Mouse (Mus musculus) gastrocnemius, postnatal 25 days (tissue): Measurements from ENCODE around the gene Dnah11. TPM values are rescaled to one million over a fixed set of nuclear protein-coding genes. Genes with fewer than 3 reads are reported as not detected.

Experiments
- DNase-seq: peaks from one replicate; pipeline ENCODE4 v3.0.0; 2022
- long read RNA-seq, 2 experiments: library from polyadenylated mRNA; stranded (forward); transcript quantifications; one replicate each; pipeline ENCODE4 v2.0.0; 2021
- total RNA-seq, 2 experiments: library from RNA; stranded (reverse); gene quantifications; 1 replicate in 1 of 2; 2 replicates in 1 of 2; pipeline ENCODE4 v1.2.3; 2021

Dnah11 gene
- under 1 TPM in 1 of 2 experiments, not detected in 1; 0.03 TPM for total RNA-seq
- long read RNA-seq, experiment 1 = 0 reads
- long read RNA-seq, experiment 2 = 0 reads

- DNase-seq = peak; percentile 19
Observed at GRCm38 (mm10) chr12:118198386-118199093, at the start of gene Dnah11. Gene Dnah11 (minus strand): TSS chr12:118199043.

- DNase-seq = no peak
Observed at GRCm38 (mm10) chr12:118221182-118221581, 22.3 kb upstream of the Dnah11 start.

GRCm38 (mm10) chr12:118220062-118220461 lies 21.2 kb upstream of the Dnah11 start:
- no peak for DNase-seq

- no peak for DNase-seq
Observed at GRCm38 (mm10) chr12:118212163-118212562, 13.3 kb upstream of the Dnah11 start.

- DNase-seq = no peak
Observed at GRCm38 (mm10) chr12:118196583-118196982, 2.3 kb downstream of the Dnah11 start.

GRCm38 (mm10) chr12:118189535-118189934 lies 9.3 kb downstream of the Dnah11 start:
- no peak for DNase-seq

- DNase-seq = no peak
Observed at GRCm38 (mm10) chr12:118187663-118188062, 11.2 kb downstream of the Dnah11 start.

GRCm38 (mm10) chr12:118186881-118187489 lies 11.9 kb downstream of the Dnah11 start:
- DNase-seq = no peak

- DNase-seq = no peak
Observed at GRCm38 (mm10) chr12:118186120-118186880, 12.5 kb downstream of the Dnah11 start.

- DNase-seq = no peak
Observed at GRCm38 (mm10) chr12:118184731-118185130, 14.1 kb downstream of the Dnah11 start.

GRCm38 (mm10) chr12:118177756-118178155 lies 21.1 kb downstream of the Dnah11 start:
- no peak for DNase-seq

GRCm38 (mm10) chr12:118164785-118165184 lies 34.1 kb downstream of the Dnah11 start:
- no peak for DNase-seq

- DNase-seq = no peak
Observed at GRCm38 (mm10) chr12:118156986-118157385, 41.9 kb downstream of the Dnah11 start.

GRCm38 (mm10) chr12:118147521-118148033 lies 51.3 kb downstream of the Dnah11 start:
- DNase-seq = no peak

GRCm38 (mm10) chr12:118128116-118128515 lies 70.7 kb downstream of the Dnah11 start:
- DNase-seq = no peak

GRCm38 (mm10) chr12:118119668-118120067 lies 79.2 kb downstream of the Dnah11 start:
- DNase-seq = no peak

- no peak for DNase-seq
Observed at GRCm38 (mm10) chr12:118112599-118112998, 86.2 kb downstream of the Dnah11 start.

- no peak for DNase-seq
Observed at GRCm38 (mm10) chr12:118111896-118112295, 86.9 kb downstream of the Dnah11 start.

- no peak for DNase-seq
Observed at GRCm38 (mm10) chr12:118107719-118108118, 91.1 kb downstream of the Dnah11 start.

GRCm38 (mm10) chr12:118104520-118104919 lies 94.3 kb downstream of the Dnah11 start:
- no peak for DNase-seq

- DNase-seq = no peak
Observed at GRCm38 (mm10) chr12:118099694-118100093, 99.1 kb downstream of the Dnah11 start.

GRCm38 (mm10) chr12:118098257-118098656 lies 100.6 kb downstream of the Dnah11 start:
- DNase-seq = no peak

- DNase-seq = no peak
Observed at GRCm38 (mm10) chr12:118094946-118095345, 103.9 kb downstream of the Dnah11 start.
